Mouse (Mus musculus) heart, postnatal 0 days (tissue): Measurements from ENCODE around the gene Cdx4.

ENCODE experiments used
- CTCF ChIP-seq: IDR thresholded peaks from 2 replicates; pipeline ENCODE4 v1.5.1; 2016; ENCODE audit warnings: antibody characterized with exemption, control low read depth, low read depth
- EP300 ChIP-seq: IDR thresholded peaks from 2 replicates; pipeline ENCODE4 v1.6.1; 2016; ENCODE audit warnings: antibody characterized with exemption, low read depth

DNA sequence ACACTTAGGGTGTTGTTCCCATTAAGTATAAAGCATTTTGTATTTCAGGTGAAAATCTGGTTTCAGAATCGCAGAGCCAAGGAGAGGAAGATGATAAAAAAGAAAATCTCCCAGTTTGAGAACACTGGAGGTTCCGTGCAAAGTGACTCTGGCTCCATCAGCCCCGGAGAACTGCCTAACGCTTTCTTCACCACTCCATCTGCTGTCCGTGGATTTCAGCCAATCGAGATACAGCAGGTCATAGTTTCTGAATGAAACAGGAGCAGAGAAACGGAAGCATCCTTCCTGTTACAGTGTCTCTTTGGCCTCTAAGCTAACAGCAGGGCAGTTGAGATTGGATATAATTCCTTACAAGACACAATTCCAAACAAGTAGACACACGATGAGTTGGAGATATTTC lies 8.2 kb downstream of the Cdx4 start:
- TF ChIP-seq CTCF, result no peak
- TF ChIP-seq EP300, result no peak
